Mouse (Mus musculus): ENCODE measurements around the gene Fcor.

Fcor gene

DNA sequence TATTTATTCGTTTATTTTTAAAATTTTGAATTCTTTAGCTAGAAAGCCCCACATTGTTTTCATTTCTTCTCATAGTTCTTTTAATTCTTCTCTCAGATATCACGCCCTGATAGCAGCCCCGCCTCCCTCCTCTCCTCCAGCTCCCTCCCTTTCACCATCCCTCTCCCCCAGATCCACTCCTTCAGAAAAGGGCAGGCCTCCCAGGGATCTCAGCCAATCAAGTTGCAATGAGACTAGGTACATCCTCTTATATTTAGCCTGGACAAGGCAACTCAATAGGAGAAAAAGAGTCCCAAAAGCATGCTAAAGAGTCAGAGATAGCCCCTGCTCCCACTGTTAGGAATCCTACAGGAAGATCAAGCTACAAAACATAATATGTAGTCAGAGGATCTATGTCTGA, 2.5 kb upstream of the Fcor start:
- no peak for DNase-seq (ENCODE audit: low read depth, low spot score)

DNA sequence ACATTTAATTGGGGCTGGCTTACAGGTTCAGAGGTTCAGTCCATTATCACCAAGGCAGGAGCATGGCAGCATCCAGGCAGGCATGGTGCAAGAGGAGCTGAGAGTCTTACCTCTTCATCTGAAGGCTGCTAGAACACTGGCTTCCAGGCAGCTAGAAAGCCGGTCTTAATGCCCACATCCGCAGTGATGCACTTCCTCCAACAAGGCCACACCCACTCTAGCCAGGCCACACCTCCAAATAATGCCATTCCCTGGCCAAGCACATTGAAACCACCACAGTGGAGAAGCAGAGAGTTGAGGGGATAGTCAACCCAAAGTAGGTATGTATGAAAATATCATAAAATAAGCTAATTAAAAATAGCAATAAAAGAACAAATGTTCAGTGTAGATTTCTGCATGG, 1.8 kb downstream of the Fcor start:
- DNase-seq (ENCODE audit: low read depth, low spot score) = no peak

DNA sequence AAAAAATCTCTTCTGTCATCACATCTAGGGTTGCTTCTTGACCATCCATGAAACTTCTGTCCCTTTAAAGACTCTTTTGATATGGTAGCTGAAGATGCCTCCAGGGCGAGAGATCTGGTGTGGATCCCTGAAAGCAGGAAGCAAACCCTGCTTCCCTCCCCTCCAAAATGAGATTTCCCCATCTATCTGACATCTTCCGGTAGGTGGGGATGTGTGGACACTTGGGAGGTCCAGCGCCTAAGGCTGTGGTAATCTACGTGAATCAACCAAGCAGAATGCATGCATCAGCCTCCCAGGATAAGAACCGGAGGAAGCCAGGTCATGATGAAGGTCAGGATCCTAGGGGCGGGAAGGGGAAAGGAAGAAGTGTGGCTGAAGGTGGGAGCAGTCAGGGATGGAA, 6.7 kb downstream of the Fcor start, which contains the start of gene Mcemp1:
Mcemp1 (plus strand) TSS at position 248 of the 400 bp plus-strand sequence.
- no peak for DNase-seq (ENCODE audit: low read depth, low spot score)

DNA sequence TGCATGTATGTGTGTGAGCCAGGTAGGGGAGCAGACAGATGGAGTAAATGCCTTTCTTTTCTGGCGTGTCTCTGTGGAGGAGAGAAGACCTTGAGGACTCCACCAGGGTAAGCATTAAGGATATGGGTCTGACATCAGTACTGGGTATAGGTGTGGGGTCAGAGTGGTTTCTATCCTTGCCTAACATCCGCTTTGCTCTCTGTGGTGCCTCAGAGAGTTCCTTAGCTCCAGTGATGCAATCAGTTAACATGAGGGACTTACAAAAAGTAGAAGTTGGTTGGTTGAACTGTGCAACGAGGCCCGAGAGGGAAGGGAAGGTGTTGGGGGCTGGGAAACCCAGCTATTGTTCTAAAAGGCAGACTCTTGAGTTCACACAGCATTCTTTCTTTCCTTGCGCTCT, 7.8 kb downstream of the Fcor start:
- no peak for DNase-seq (ENCODE audit: low read depth, low spot score)

DNA sequence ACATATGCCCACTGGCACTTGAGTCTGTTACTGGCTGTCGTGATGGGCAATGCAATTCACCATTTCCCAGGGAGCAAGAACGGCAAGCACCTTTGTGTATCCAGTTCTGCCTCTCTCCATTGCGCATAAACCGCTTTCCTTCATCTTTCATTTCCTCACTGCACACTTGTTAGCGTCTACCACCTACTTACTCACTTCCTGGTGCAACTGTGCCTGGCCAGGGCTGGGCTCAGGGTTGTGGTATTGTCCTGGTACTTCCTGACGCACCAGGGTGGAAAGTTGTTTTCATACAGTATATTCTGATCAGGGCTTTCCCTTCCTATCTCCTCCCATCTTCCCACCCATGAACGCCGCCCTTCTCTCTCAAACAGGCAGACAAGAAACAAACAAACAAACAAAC, 11.3 kb downstream of the Fcor start:
- no peak for DNase-seq (ENCODE audit: low read depth, low spot score)

DNA sequence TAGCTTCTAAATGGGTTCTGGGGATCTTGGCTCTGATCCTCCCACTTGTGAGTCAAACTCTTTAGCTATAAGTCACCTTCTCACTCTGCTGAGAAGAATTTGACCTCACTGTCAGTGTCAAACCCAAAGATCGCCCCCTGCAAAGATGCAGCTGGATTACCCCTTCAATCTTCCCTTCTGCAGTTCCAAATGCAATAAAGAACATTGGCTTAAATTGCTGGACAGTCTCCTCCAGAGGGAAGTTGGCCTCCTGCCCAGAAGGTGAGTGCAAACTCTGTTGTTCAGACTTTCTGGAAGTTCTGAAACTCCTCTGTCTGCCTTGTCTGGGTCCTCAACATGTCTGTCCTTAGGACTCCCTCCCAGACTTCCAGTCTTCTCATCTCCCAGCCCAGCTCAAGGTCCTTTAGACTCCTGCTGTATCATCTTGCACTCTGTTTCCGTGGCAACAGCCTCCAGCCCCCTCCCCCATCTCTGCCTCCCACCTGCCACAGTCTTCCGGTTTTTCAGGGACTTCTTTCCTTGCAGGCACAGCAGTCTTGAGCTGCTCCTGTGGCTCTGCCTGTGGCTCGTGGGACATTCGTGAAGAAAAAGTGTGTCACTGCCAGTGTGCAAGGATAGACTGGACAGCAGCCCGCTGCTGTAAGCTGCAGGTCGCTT, 15.3 kb downstream of the Fcor start:
- no peak for DNase-seq (ENCODE audit: low read depth, low spot score)

DNA sequence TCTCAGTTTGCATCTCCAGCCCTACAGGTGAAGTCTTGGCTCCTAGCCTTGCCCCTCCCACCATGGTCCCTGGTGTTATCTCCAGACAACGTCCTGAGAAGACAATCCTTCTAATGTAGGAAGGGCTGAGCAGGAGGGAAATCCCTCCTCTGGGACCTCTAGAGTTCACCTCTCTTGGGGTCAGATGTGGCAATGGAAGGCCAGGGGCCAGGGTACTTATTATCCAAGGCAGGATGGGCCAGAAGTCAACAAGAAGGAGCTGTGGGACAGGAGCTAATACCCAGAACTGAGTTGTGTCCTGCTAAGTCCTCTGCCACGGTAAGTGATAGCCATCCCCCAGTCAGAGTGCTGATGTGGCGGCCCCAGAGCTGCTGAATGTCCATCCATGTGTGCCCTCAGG, 16.6 kb downstream of the Fcor start, which contains the start of gene Retn:
Retn (plus strand) TSS at position 245 of the 400 bp plus-strand sequence.
- no peak for DNase-seq (ENCODE audit: low read depth, low spot score)

DNA sequence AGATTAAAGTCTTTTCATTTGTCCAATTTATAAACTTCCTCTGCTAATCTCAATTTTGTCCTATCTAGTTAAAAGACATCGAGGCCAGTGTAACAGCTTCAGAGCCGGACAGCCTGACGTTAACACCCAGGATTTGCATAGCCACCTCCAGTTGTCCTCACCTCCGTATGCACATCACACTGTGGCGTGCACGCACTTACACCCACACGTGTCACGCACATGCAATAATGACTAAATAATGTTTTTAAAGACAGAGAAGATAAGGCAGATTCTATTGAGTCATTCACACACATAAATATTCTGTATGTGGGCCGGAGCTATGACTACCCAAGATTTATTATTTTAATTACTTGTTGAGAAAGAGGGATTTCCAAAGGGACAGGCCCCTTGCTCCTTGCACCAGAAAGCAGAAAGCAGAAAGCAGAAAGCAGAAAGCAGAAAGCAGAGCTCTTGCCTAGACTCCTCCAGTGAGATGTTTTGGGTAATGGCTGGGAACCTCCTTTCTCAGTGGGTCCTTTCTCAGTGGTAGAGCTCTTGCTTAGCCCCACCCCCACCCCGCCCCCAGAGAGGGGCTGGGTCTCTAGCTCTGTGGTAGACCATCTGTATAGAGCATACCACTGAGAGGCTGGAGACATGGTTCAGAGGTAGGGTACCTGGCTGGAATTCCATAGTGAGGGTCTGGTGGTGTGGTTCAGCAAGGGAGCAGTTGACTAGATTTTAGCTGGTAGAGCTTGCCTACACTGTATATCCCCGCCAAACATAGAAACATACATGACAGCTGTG, 17.2 kb downstream of the Fcor start:
- no peak for DNase-seq (ENCODE audit: low read depth, low spot score)

DNA sequence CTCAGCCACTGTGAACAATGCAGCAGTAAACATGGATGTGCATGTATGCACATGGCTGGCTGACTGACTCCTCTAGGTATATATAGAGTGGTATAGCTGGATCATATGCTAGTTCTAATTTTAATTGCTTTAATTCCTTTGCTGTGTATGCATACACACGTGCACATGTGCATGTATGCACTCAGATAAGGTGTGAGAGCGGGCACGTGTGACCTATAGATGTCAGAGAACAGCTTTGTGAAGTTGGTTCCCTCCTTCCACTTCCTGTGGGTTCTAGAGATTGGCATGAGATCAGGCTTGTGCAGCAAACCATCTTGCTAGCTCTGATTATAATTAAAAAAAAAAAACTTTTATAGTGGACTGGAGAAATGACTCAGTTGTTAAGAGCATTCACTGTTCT, 19.3 kb downstream of the Fcor start:
- DNase-seq (ENCODE audit: low read depth, low spot score) = no peak

DNA sequence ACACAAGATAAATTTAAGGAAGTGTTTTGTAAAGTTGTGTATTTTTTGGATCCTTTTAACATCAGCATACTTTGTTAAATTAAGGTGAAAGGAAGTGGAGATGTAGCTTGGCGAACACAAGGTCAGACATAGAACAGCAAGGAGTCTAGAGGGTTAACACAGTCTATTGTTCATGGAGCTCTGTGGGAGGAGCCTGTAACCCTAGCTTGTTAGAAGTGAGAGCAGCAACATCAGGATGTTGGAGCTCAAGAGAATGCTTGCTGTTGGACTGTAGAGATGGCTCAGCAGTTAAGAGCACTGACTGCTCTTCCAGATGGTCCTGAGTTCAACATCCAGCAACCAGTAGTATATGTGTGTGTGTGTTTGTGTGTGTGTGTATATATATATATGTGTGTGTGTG, 23.2 kb downstream of the Fcor start:
- no peak for DNase-seq (ENCODE audit: low read depth, low spot score)

DNA sequence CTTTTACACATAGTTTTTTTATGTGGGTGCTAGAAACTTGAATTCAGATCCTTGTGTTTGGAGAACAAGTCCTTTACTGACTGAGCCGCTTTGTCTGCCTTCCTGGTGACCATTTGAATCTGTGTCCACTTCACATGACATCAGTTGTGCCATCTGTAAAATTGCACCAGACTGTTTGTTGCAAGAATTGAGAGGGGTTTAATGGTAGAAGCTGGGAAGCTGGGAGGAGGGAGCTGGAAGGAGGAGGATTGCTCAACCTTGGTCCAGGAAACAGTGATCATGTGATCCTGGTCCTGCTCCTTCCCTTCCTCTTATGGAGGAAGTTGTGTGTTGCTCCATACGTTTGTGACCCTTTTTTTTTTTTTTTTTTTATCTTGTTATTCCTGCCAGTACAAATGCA, 23.9 kb downstream of the Fcor start:
- no peak for DNase-seq (ENCODE audit: low read depth, low spot score)

DNA sequence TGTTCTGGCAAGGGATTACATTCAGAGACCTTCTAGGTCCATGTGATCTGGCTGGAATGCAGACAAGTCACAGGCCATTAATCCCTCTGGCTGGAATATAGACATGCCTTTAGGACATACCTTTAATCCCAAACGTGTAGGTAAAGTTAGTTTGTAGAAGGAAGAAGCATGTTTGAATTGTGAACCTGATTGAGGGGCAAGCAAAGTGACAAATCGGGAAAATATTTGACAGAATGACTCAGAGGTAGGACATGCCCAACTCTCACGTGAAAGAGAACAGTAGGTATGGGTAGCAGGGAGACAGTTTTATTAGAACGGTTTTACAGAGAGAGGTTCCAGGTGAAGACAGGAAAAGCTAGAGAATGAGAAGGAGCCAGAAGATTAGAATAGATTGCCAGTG, 24.6 kb downstream of the Fcor start:
- no peak for DNase-seq (ENCODE audit: low read depth, low spot score)

DNA sequence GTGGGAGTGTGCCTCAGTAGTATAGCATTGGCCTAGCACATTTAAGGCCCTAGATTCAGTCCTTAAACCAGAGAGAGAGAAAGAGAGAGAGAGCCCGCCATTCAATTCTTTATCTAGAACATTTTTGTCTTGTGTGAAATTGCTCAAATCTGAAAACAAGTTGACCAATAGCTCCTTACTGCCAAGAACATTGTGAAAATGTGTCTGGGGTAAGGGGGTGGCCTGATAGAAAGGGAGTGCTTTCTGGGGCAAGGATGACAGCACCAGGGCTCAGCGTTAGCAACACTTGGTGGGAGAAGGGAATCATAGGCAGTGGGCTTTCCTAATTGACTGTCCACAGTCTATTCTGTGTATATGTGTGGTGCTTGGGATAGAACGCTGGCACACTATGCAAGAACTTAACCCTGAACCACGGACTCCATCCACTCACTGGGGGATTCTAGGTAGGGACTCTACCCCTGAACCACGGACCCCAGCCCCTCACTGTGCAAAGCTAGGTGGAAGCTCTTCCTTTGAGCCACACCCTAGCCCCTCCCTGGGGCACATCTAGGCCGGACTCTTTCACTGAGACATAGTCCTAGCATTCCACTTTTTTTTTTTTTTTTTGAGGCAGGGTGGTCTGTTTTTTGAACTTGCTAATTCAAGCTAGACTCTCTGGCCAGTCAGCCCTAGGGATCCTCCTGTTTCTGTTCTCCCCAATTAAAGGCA, 25.2 kb downstream of the Fcor start:
- DNase-seq (ENCODE audit: low read depth, low spot score) = no peak

DNA sequence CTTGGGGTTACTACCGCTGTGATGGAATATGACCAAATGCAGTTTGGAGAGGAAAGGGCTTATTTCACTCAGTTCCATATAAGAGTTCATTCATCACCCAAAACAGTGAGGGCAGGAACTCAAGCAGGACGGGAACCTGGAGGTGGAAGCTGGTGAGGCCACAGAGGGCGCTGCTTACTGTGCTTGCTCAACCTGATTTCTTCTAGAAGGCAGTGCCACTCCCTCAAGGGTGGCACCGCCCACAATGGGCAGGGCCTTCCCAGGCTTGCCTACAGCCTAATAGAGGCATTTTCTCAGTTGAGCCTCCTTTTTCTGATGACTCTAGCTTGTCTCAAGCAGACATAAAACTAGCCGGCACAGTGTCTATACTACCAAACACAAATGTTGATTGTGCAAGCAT, 26.4 kb downstream of the Fcor start:
- no peak for DNase-seq (ENCODE audit: low read depth, low spot score)

DNA sequence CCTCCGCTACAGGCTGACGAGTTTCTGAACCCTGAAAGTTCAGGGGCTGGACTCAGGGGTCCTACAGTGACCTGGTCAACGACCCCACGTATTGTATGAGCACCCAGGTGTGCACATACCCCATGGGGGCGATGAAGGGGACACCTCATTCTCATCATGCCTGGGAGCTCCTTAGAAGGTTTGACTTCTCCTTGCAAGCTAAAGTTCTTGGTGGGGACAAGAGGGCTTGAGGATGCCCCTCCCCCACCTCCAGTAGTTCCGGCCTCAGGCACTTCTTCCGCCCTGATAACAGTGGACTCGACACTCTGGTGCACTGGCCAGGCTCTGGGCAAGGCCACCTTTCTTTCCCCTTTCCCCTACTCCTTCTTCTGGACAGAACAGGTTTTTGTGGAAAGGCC, 40.7 kb downstream of the Fcor start:
- peak; percentile 13 for DNase-seq (ENCODE audit: low read depth, low spot score)

DNA sequence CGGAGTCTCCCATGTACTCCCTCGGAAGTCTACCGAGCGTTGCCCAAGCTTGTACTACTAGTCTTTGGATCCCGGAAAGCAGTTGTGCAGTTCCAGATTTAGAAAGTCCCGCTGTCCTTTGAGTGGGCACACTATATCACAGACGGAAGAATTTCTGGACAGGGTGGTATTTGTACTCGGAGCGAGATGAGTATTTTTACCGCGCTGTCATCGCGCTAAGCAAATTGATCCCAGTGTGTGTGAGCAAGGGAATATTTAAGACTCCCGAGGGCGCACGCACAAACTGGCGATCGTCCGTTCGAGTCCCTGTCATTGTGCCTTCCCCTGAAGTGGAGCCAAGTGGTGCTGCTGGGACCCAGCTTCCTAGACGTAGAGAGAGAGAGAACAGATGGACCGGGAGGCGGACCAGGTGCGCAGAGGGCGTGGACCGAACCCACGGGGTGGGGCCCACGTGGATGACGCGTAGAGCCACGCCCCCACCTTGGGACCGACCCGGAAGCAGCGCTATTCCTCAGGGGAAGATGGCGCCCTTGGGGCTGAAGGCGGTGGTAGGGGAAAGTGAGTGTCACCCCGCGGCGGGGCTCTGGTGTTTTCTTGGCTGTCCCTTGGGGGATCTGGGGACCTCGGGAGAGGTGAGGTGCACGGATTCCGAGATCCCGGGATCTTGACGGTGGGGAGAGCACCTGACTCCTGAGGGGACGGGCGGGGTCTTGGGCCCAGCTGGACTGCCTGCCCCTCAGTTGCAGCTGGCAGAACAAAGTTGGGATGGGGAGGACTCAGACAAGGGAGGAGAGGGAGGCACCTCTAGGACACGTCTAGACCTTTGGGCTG, 41.3 kb downstream of the Fcor start, which contains the start of gene Stxbp2:
Stxbp2 (plus strand) TSS at position 309 of the 831 bp plus-strand sequence.
- peak; percentile 72 for DNase-seq (ENCODE audit: low read depth, low spot score)

DNA sequence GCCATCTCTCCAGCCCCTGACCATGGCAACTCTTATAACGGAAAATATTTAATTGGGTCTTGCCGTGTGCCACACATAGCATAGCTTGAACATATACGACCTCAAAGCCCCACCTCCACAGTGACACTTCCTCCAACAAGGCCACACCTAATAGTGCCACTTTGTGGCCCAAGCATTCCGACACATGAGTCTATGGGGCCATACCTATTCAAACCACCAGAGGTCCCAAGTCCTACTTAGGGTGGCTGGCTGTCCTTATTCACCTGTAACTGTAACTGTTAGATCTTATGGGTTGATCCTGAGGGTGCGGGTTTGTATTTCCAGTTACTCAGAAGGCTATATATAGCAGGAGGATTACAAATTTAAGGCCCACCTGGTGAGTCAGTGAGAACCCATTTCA, 44.1 kb downstream of the Fcor start:
- no peak for DNase-seq (ENCODE audit: low read depth, low spot score)

DNA sequence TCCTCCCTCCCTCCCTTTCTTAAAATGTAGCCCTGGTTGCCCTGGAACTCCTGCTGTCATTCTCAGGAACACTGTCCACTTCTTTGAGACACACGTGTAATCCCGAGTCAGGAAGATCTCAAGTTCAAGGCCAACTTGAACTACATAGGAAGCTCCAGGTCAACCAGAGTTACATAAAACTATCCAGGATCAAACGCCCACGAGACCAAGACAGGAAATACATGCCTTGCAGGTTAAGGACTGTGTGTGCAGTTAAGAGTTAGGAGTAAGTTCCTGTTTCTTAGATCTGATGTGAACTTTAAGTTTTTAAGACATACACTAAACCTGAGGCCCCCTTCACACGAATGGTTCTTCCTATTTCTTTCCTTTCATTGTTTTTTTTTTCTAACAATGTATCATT, 45.2 kb downstream of the Fcor start:
- no peak for DNase-seq (ENCODE audit: low read depth, low spot score)

DNA sequence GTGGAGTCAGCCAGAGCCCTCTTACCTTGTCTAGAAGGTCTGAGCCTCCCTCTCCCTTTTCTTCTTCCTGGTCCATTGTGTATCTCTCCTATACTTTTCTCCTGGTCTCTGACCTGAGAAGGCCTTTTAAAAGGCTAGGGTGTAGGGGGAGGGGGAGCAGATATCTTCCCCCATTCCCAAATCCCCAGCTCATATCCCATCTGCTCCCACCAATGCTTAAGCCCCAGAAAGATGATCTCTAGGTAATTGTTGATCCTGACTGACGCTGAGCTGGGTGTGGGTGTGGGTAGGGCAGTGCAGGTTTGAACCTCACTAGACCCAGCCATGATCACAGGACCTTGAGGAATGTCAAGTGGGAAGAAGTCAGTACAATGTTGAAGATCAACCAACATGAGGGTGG, 46.7 kb downstream of the Fcor start, which contains the start of gene Pcp2:
Pcp2 (minus strand) TSS at position 101 of the 400 bp plus-strand sequence.
- no peak for DNase-seq (ENCODE audit: low read depth, low spot score)

DNA sequence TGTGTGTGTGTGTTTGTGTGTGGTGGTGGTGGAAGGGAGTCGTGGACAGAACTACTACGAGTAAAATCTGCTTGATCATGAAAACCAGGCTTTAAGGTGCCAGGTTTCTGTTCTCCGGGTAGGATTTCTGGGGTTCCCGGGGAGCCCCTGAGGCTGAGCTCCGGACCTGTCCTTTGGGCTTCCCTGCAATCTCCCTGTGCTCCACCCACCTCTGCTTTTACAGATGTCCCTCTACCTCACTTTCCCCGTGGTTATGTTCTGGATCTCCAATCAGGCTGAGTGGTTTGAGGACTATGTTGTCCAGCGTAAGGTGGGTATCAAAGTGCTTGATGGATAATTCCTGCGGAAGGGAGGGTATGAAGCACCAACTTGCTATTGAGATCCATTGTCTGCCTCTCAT, 50.0 kb downstream of the Fcor start:
- DNase-seq (ENCODE audit: low read depth, low spot score) = no peak

DNA sequence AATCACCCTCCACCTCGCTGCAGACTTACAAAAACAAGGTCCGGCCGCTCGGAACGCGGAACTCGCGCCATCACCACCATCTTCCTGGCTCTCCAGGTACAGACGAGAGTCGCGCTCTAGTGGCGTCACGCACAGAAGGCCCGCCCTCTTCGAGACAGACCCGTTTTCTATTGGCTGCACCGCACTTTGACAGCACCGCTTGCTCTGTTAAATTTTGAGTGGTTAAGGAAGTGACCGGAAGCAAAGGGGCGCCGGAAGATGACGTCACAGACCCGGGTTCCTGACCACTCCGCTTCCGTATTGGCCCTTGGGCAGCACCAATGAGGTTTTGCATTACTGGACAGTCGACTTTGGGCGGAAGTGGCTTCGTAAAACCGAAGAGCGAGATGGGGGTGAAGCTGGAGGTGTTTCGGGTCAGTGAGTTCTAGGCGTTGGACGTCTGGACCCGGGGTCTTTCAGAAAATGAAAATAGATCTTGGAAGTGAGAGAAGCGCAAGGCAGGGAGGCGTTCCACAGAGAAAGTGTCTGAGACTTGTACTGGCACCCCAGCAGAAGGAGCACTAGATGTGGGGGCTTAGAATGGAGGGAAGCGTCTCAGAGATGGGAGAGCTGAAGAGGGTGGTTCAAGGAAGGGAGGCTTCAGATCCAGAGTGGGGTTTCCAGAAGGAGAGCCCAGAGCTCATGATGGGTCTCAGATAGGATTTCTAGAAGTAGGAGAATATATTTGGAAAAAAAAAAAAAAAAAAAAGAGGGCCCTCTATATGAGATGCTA, 50.8 kb downstream of the Fcor start, which contains the start of the genes Xab2 and Pet100:
Xab2 (minus strand) TSS at position 118 of the 772 bp plus-strand sequence.
Pet100 (plus strand) TSS at position 350 of the 772 bp plus-strand sequence.
- DNase-seq (ENCODE audit: low read depth, low spot score) = peak; percentile 99

All from c-Kit-negative CD71-positive TER-119-positive erythroid progenitor cells, embryonic 14.5 days (primary cell).